Mouse (Mus musculus) megakaryocyte, embryonic 14.5 days (primary cell): ENCODE results near the gene Rfx8.

Experiments
- FLI1 ChIP-seq: IDR thresholded peaks from 2 replicates; pipeline ENCODE4 v1.6.1; 2012; ENCODE audit warnings: low read length, inconsistent platforms, mixed read lengths
- GATA1 ChIP-seq: IDR thresholded peaks from 3 replicates; pipeline ENCODE4 v1.6.1; 2012; ENCODE audit warnings: mixed read lengths, low read length, inconsistent platforms, borderline replicate concordance

- TF ChIP-seq GATA1 (no peak), FLI1 (no peak)
Observed at GRCm38 (mm10) chr1:39765854-39766493, 45.2 kb upstream of the Rfx8 start.
